Mouse (Mus musculus) CH12.LX (cell line): ENCODE results near the gene Exoc3l4. TPM values are rescaled to one million over a fixed set of nuclear protein-coding genes. Genes with fewer than 3 reads are reported as not detected.

Experiments used
- DNase-seq: peaks from one replicate; pipeline ENCODE4 v3.0.0-alpha.2; 2013; ENCODE audit errors: extremely low read depth
- H3K27ac ChIP-seq: 2 replicates; pipeline ENCODE4 v1.5.1; 2012; ENCODE audit warnings: low read depth, mild to moderate bottlenecking, control low read depth, moderate library complexity; ENCODE audit not compliant: insufficient read depth
- H3K27me3 ChIP-seq: replicated peaks from 2 replicates; pipeline ENCODE3; 2012; ENCODE audit warnings: inconsistent platforms
- H3K36me3 ChIP-seq, 2 experiments: replicated peaks in 1 of 2; 2 replicates each; pipeline versions ENCODE3 to v1.6.1; 2012; ENCODE audit warnings: inconsistent platforms in 1 of 2, low read length in 1 of 2, mild to moderate bottlenecking in 1 of 2, mixed read lengths in 1 of 2, moderate library complexity in 1 of 2; ENCODE audit not compliant: control insufficient read depth in 1 of 2, insufficient read depth in 1 of 2
- H3K4me1 ChIP-seq, 2 experiments: 2 replicates each; pipeline ENCODE4 v1.6.1; 2012; ENCODE audit warnings: inconsistent platforms in 1 of 2, moderate library complexity in 1 of 2; ENCODE audit not compliant: insufficient read depth in 2 of 2, control insufficient read depth in 1 of 2
- H3K4me2 ChIP-seq: 2 replicates; pipeline ENCODE4 v1.6.1; 2012; ENCODE audit warnings: low read depth, mild to moderate bottlenecking, control low read depth; ENCODE audit not compliant: poor library complexity, insufficient read depth, severe bottlenecking
- H3K4me3 ChIP-seq, 3 experiments: fragments of 150-350 bp in 1 of 3; sonication (generic) in 1 of 3; replicated peaks in 1 of 3; 2 replicates each; pipeline versions ENCODE3 to v1.5.1; 2011 to 2012; ENCODE audit warnings: low read depth in 2 of 3, low read length in 2 of 3, mild to moderate bottlenecking in 2 of 3, moderate library complexity in 2 of 3, control low read depth in 1 of 3, improper control_type of control experiment in 1 of 3, inconsistent platforms in 1 of 3, mixed read lengths in 1 of 3; ENCODE audit not compliant: poor library complexity in 1 of 3
- H3K79me2 ChIP-seq: replicated peaks from 2 replicates; pipeline ENCODE4 v1.6.1; 2012; ENCODE audit warnings: mild to moderate bottlenecking, moderate library complexity; ENCODE audit not compliant: control insufficient read depth, poor library complexity, insufficient read depth, severe bottlenecking; ENCODE audit errors: extremely low read depth
- H3K9ac ChIP-seq: 2 replicates; pipeline ENCODE4 v1.6.1; 2012; ENCODE audit warnings: low read depth, mild to moderate bottlenecking, control low read depth, moderate library complexity; ENCODE audit not compliant: insufficient read depth
- H3K9me3 ChIP-seq: replicated peaks from 2 replicates; pipeline ENCODE3; 2012; ENCODE audit warnings: low read length, inconsistent platforms, mixed read lengths
- BHLHE40 ChIP-seq: IDR thresholded peaks from 2 replicates; pipeline ENCODE4 v1.6.1; 2011; ENCODE audit warnings: mild to moderate bottlenecking, low read depth, low read length, improper control_type of control experiment
- CHD1 ChIP-seq: IDR thresholded peaks from 2 replicates; pipeline ENCODE4 v1.6.1; 2012; ENCODE audit warnings: low read depth, low read length, improper control_type of control experiment, inconsistent platforms
- CHD2 ChIP-seq: IDR thresholded peaks from 2 replicates; pipeline ENCODE4 v1.6.1; 2011; ENCODE audit warnings: low read length, improper control_type of control experiment
- CTCF ChIP-seq, 2 experiments: IDR thresholded peaks in 1 of 2; conservative IDR thresholded peaks in 1 of 2; 2 replicates each; pipeline ENCODE4 v1.5.1; 2011 to 2012; ENCODE audit warnings: low read depth in 2 of 2, low read length in 2 of 2, improper control_type of control experiment in 1 of 2, inconsistent platforms in 1 of 2, mild to moderate bottlenecking in 1 of 2, moderate library complexity in 1 of 2
- ELF1 ChIP-seq: IDR thresholded peaks from 2 replicates; pipeline ENCODE4 v1.6.1; 2014; ENCODE audit warnings: low read depth, mild to moderate bottlenecking, inconsistent platforms, low read length, improper control_type of control experiment
- ETS1 ChIP-seq: conservative IDR thresholded peaks from 2 replicates; pipeline ENCODE4 v1.6.1; 2012; ENCODE audit warnings: low read depth, mild to moderate bottlenecking, inconsistent platforms, low read length, improper control_type of control experiment, moderate library complexity
- JUN ChIP-seq: IDR thresholded peaks from 2 replicates; pipeline ENCODE4 v1.6.1; 2011; ENCODE audit warnings: low read depth, mild to moderate bottlenecking, low read length, improper control_type of control experiment, moderate library complexity; ENCODE audit not compliant: insufficient read depth
- MAZ ChIP-seq: IDR thresholded peaks from 2 replicates; pipeline ENCODE4 v1.6.1; 2012; ENCODE audit warnings: low read depth, mild to moderate bottlenecking, inconsistent platforms, low read length, improper control_type of control experiment, moderate library complexity
- MXI1 ChIP-seq: IDR thresholded peaks from 2 replicates; pipeline ENCODE4 v1.6.1; 2011; ENCODE audit warnings: mild to moderate bottlenecking, low read depth, low read length, improper control_type of control experiment
- MYC ChIP-seq: IDR thresholded peaks from 2 replicates; pipeline ENCODE4 v1.6.1; 2011; ENCODE audit warnings: low read depth, mild to moderate bottlenecking, improper control_type of control experiment, low read length
- NELFE ChIP-seq: IDR thresholded peaks from 2 replicates; pipeline ENCODE4 v1.6.1; 2011; ENCODE audit warnings: low read depth, low read length, improper control_type of control experiment
- PAX5 ChIP-seq: IDR thresholded peaks from 2 replicates; pipeline ENCODE4 v1.6.1; 2012; ENCODE audit warnings: low read length, inconsistent platforms, mixed read lengths
- POLR2A ChIP-seq: IDR thresholded peaks from 2 replicates; pipeline ENCODE4 v1.6.1; 2011; ENCODE audit warnings: low read depth, mild to moderate bottlenecking, improper control_type of control experiment, low read length
- RAD21 ChIP-seq: IDR thresholded peaks from 2 replicates; pipeline ENCODE4 v1.6.1; 2011; ENCODE audit warnings: low read depth, mild to moderate bottlenecking, low read length, improper control_type of control experiment, moderate library complexity
- SIN3A ChIP-seq: IDR thresholded peaks from 2 replicates; pipeline ENCODE4 v1.6.1; 2012; ENCODE audit warnings: low read length, improper control_type of control experiment, inconsistent platforms
- TCF12 ChIP-seq: IDR thresholded peaks from 2 replicates; pipeline ENCODE4 v1.6.1; 2014; ENCODE audit warnings: low read depth, mild to moderate bottlenecking, inconsistent platforms, low read length, improper control_type of control experiment
- UBTF ChIP-seq: IDR thresholded peaks from 2 replicates; pipeline ENCODE4 v1.6.1; 2012; ENCODE audit warnings: low read depth, mild to moderate bottlenecking, inconsistent platforms, low read length, improper control_type of control experiment, moderate library complexity
- USF1 ChIP-seq: IDR thresholded peaks from 2 replicates; pipeline ENCODE4 v1.6.1; 2014; ENCODE audit warnings: low read depth, mild to moderate bottlenecking, inconsistent platforms, low read length, improper control_type of control experiment
- ZC3H11A ChIP-seq: IDR thresholded peaks from 2 replicates; pipeline ENCODE4 v1.6.1; 2012; ENCODE audit warnings: low read depth, mild to moderate bottlenecking, inconsistent platforms, low read length, improper control_type of control experiment
- ZKSCAN1 ChIP-seq: IDR thresholded peaks from 2 replicates; pipeline ENCODE4 v1.6.1; 2012; ENCODE audit warnings: low read depth, inconsistent platforms, low read length, improper control_type of control experiment, borderline replicate concordance
- dilution Hi-C: fragments of 300-500 bp; cut with MboI; formaldehyde crosslinking; loops from 2 replicates; pipeline ENCODE4 v1.14.3; 2020; ENCODE audit warnings: low sequenced_read_pairs; ENCODE audit not compliant: extremely low pct_unique_long_range_greater_than_20kb, extremely low pct_ligation_motif_present
- in situ Hi-C: fragments of 300-500 bp; cut with MboI; formaldehyde crosslinking; loops from 3 replicates; pipeline ENCODE4 v1.14.3; 2019; ENCODE audit warnings: low sequenced_read_pairs, low pct_ligation_motif_present, low pct_unique_long_range_greater_than_20kb, mixed read lengths
- polyA plus RNA-seq: library from polyadenylated mRNA; unstranded; fragments of >175 nt; gene quantifications from 2 replicates; pipeline ENCODE4 v1.2.1, GENCODE M21; 2012; ENCODE audit warnings: low read depth; ENCODE audit not compliant: insufficient read length
- total RNA-seq, 2 experiments: library from RNA; depleted of rRNA; stranded (reverse); fragments of 300-350 nt in 1 of 2; fragments of >200 nt in 1 of 2; gene quantifications; 2 replicates each; pipeline ENCODE4 v1.2.3; 2012 to 2014

The Exoc3l4 gene
- total and polyA plus RNA-seq, 3 experiments = 0.81 to 1.2 (median 0.85) TPM

DNA sequence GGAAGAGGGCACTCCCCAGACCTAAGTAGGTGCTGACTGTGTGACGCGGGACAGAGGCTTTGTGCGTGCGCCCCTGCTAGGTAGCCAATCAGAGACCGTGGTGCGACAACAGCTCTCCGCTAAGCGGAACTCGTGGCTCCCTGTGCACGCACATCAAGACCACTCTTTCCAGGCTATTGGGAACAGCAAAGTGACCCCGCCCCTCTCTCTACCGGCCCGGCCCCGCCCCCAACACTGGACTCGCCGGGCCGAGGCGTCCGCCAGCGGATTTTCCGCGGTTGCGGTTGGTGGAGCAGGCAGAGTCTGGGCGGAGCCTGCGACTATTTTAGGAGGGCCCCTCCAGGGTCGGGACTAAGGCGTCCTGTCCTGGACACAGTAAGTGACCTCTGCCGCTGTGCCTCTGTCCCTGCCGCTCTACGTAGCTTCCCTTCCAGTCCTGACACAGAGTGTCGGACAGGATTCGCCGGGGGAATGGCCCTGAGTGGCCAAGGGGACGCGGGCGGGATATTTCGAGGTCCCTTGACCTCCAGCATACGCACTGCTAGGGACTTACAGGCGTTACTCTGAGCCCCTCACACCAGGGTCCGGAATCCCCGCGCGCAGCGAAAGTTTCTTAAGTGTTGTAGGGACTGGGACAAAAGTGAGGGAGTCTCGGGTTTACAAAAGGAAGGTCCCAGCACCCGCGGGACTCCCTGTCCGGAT is 25.6 kb downstream of the Exoc3l4 start, which contains the start of gene Tnfaip2:
Tnfaip2 (plus strand) TSS at position 161 of the 702 bp plus-strand sequence.
- peaks cover 9% of the 10 kb centered on the region for H3K9me3 ChIP-seq
- peaks cover 10 to 42% of the 10 kb centered on the region in 2 experiments for H3K4me1 ChIP-seq
- no peaks in the 10 kb centered on the region for H3K79me2 ChIP-seq
- H3K27me3 ChIP-seq = peaks cover 51% of the 10 kb centered on the region
- H3K9ac ChIP-seq = peak within 1 kb of the TSS; percentile 3; the same call in 1 of the 2 replicates
- DNase-seq = peak; percentile 35
- in situ Hi-C loops (no loop called here), dilution Hi-C loops (no loop called here)
- H3K27ac ChIP-seq = no peak within 1 kb of the TSS
- peak within 1 kb of the TSS; percentile 57 for H3K4me2 ChIP-seq
- H3K4me3 ChIP-seq = peak within 1 kb of the TSS; percentile 9 to 48 (median 46)
- no peak for TF ChIP-seq CTCF (conservative IDR thresholded peaks at IDR 0.05 in 1 of 2, IDR thresholded peaks at IDR 0.05 in 1 of 2; ENCODE audit: low read depth in 2 of 2, low read length in 2 of 2)
- peak; percentile 9; the same call in 1 of the 2 replicates for TF ChIP-seq ELF1
- 0 out of 2 replicates have a peak, but pooled peaks have one; percentile 18 for TF ChIP-seq POLR2A
- TF ChIP-seq, all 38 proteins: peak for 2
- H3K36me3 ChIP-seq = peaks cover 0 to 4% of the 10 kb centered on the region in 2 experiments

DNA sequence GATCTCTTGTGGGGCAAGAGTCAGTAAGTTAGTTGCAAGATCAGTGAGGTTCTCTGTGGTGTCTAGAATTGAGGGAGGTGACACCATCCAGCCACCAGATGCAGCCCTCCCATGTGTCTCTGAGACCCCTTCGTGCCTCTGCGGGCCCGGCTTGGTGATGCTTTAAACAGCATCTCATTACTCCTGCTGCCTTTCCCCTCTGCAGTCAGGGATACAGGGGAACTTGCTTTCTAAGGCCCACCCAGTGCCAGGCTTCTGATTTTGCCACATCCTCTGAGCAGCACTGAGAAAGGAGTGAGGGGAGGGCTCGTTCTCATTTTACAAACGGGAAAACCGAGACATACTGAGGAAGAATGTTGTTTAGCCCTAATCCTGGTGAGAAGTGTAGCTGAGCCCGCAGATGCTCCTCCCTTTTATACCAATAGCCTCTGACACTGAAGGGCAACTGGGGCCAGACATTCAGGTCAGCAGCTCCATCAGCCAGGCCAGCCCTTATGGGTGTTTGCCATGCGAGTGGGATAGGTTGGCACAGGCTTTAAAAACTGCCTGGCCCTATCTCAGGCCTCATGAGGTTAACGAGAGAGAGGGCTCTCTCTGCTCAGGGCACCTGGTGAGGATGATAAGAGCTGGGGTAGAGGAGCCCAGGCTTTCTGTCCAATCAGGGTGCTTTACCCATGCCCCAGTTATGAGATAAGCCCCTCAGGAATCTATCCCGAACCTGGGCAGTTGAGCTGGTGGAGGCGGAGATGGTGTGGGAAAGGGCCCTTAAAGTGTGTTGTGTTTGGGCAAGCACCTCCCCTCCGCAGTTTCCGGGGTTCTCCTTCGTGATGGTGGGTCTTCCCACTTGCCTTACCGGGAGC is 26.4 kb downstream of the Exoc3l4 start:
- H3K27ac ChIP-seq = no peak overlapping the region
- H3K4me1 ChIP-seq = peaks cover 6 to 36% of the 10 kb centered on the region in 2 experiments; a peak in 3 of 4 replicates

More for the DNA sequence above, 26.4 kb downstream of the Exoc3l4 start:
- Histone ChIP-seq H3K27me3 (peaks cover 48% of the 10 kb centered on the region), H3K4me2 (peak overlapping the region; percentile 57), H3K9me3 (peaks cover 9% of the 10 kb centered on the region), H3K4me3 (peak overlapping the region in 2 of 3 experiments; percentile 46 to 48), H3K9ac (no peak overlapping the region; the same call in 1 of the 2 replicates), H3K79me2 (no peaks in the 10 kb centered on the region), H3K36me3 (peaks cover 0 to 4% of the 10 kb centered on the region in 2 experiments)
- dilution Hi-C loops (no loop called here), in situ Hi-C loops (no loop called here)
- DNase-seq = no peak
- no peak for TF ChIP-seq CHD1
- no peak for TF ChIP-seq BHLHE40
- no peak for TF ChIP-seq TCF12
- TF ChIP-seq UBTF = no peak
- no peak for TF ChIP-seq PAX5
- no peak for TF ChIP-seq JUN
- TF ChIP-seq USF1 = no peak
- TF ChIP-seq RAD21 = no peak
- no peak for TF ChIP-seq SIN3A
- no peak for TF ChIP-seq MAZ
- no peak for TF ChIP-seq MXI1
- no peak for TF ChIP-seq MYC
- no peak for TF ChIP-seq CHD2
- TF ChIP-seq ZC3H11A = no peak
- TF ChIP-seq ETS1 = no peak
- TF ChIP-seq NELFE = no peak
- no peak for TF ChIP-seq ZKSCAN1
